Mouse (Mus musculus): ENCODE data around the gene Gm9936.

DNA sequence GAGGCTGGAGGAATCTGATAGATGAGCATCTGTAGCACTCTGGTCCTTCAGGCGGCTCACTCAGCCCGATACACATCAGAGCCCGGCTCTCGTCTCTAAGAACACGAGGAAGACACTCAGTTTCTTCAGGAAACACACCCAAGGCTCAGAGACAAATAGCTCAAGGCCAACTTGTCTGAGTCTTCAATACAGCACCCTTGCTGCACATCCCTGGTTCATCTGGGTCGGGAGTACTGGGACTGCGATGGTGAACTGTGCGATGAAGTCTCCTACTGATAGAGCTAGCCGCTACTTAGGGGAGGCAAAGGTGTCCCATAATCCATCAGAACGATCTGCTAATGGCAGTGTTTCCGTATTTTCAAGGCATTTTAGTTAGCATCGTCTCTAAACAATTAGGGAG lies at the start of gene Gm9936:
- TF ChIP-seq CTCF (IDR thresholded peaks at IDR 0.05; ENCODE audit: low read depth, low read length) (no peak), POLR2A (IDR thresholded peaks at IDR 0.05; ENCODE audit: borderline replicate concordance, low read depth, low read length) (no peak)

All from bone marrow macrophage, adult 2 months (primary cell).